Mouse (Mus musculus): ENCODE measurements at regions not wholly inside any gene's neighbourhood (a gene's known extent, or its start where the extent isn't known, plus 50 kb on each side); places are given as distances from the start of the nearest gene placed in this dataset.

GRCm38 (mm10) chr16:71709684-71710083 is 598.4 kb upstream of the Robo1 start:
- TF ChIP-seq EP300 (IDR thresholded peaks at IDR 0.05; ENCODE audit: low read depth) (no peak), CTCF (IDR thresholded peaks at IDR 0.05; ENCODE audit: low read depth) (no peak)
